In the genomic region with DNA sequence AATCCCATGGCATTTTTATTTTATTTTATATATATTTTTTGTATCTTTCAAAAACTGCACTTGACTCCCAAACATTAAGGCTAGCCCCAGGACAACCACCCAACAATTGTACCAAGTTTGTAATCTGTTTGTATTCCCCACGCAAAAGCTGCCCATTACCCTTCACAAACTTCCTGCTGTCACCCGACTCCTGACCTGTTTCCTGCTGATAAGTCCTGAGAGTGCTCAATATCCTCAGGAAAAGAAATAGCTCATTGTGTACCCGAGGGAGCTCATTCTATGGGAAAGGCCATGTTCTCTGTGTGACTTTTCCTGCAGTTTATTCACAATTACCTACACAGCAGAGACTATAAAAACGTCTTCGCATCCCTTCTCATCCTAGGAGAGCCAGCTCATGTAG, we compare ENCODE assay signal across 13 mouse cellular contexts. TPM values are rescaled to one million over a fixed set of nuclear protein-coding genes. Genes with fewer than 3 reads are reported as not detected.
DNase-seq lines count a peak whose midpoint lies in the region; ATAC-seq lines count a peak whose summit lies in the region.
"Had no signal": no experiment of that assay in that cellular context is flagged by ENCODE, and none has a peak within 500 bp of the region (broad histone marks: within the 10 kb centered on the region; RNA-seq: fewer than 3 reads in every experiment).

No protein-coding gene starts in this region.

- ATAC-seq in neural tube, embryonic 11.5 days (ENCODE audit: insufficient read depth, low FRiP score, low TSS enrichment), result no peak
- ATAC-seq in liver, embryonic 15.5 days (ENCODE audit: insufficient read depth), result peak; percentile 14; the same call in 1 of the 2 replicates
- ATAC-seq in forebrain, embryonic 13.5 days, result no peak
- ATAC-seq in forebrain, embryonic 11.5 days (replicated peaks; ENCODE audit: low FRiP score), result no peak

- no peaks in the 10 kb centered on the region for H3K27me3 ChIP-seq in neural tube, embryonic 11.5 days (ENCODE audit: control insufficient read depth, insufficient read depth, low read length)
- H3K27me3 ChIP-seq in liver, embryonic 15.5 days, result no peaks in the 10 kb centered on the region
- H3K27me3 ChIP-seq in forebrain, embryonic 13.5 days, result no peaks in the 10 kb centered on the region
- no peaks in the 10 kb centered on the region for H3K27me3 ChIP-seq in forebrain, embryonic 11.5 days (ENCODE audit: control insufficient read depth, insufficient read depth, low read length)
- H3K27me3 ChIP-seq: embryonic facial prominence, embryonic 13.5 days had no signal

- DNase-seq in neural tube, embryonic 11.5 days (ENCODE audit: low spot score), result peak; percentile 13
- no peak for DNase-seq in neural tube, embryonic 10.5 days (ENCODE audit: extremely low spot score, low spot score)
- DNase-seq in heart, postnatal 25 days (ENCODE audit: low spot score), result peak; percentile 45
- no peak for DNase-seq in cerebellum, adult 9-11 months
- no peak for DNase-seq in layer of hippocampus, postnatal 10 days (ENCODE audit: low spot score in 2 of 2)
- no peak for DNase-seq in forebrain, embryonic 11.5 days (ENCODE audit: low spot score)
- DNase-seq: gastrocnemius, postnatal 36 days; thymus, adult 18-20 months had no signal

- no peaks in the 10 kb centered on the region for H3K36me3 ChIP-seq in neural tube, embryonic 11.5 days (ENCODE audit: control insufficient read depth, insufficient read depth, low read length)
- H3K36me3 ChIP-seq in liver, embryonic 15.5 days (replicated peaks), result no peaks in the 10 kb centered on the region
- no peaks in the 10 kb centered on the region for H3K36me3 ChIP-seq in forebrain, embryonic 13.5 days (ENCODE audit: poor library complexity, severe bottlenecking)
- no peaks in the 10 kb centered on the region for H3K36me3 ChIP-seq in forebrain, embryonic 11.5 days (ENCODE audit: control insufficient read depth, insufficient read depth, low read length)
- H3K36me3 ChIP-seq: embryonic facial prominence, embryonic 13.5 days had no signal

- H3K9me3 ChIP-seq in neural tube, embryonic 11.5 days (ENCODE audit: control insufficient read depth, low read length), result no peaks in the 10 kb centered on the region
- H3K9me3 ChIP-seq in liver, embryonic 15.5 days (replicated peaks), result no peaks in the 10 kb centered on the region
- no peaks in the 10 kb centered on the region for H3K9me3 ChIP-seq in forebrain, embryonic 13.5 days (replicated peaks)
- H3K9me3 ChIP-seq in forebrain, embryonic 11.5 days (ENCODE audit: control insufficient read depth, low read length), result no peaks in the 10 kb centered on the region
- H3K9me3 ChIP-seq: embryonic facial prominence, embryonic 13.5 days had no signal

- H3K4me3 ChIP-seq in neural tube, embryonic 11.5 days (ENCODE audit: low read depth, low read length), result no peak overlapping the region
- no peak overlapping the region for H3K4me3 ChIP-seq in liver, embryonic 15.5 days (replicated peaks)
- H3K4me3 ChIP-seq in forebrain, embryonic 13.5 days, result no peak overlapping the region
- H3K4me3 ChIP-seq in forebrain, embryonic 11.5 days (ENCODE audit: low read depth, low read length), result no peak overlapping the region
- H3K4me3 ChIP-seq: embryonic facial prominence, embryonic 13.5 days had no signal

- WGBS in neural tube, embryonic 11.5 days, result 40% methylated on average over 5 of the region's 5 CpGs
- 12% methylated on average over 5 of the region's 5 CpGs for WGBS in liver, embryonic 15.5 days (ENCODE audit: insufficient replicate concordance)
- 41% methylated on average over 5 of the region's 5 CpGs for WGBS in forebrain, embryonic 13.5 days
- WGBS in forebrain, embryonic 11.5 days, result 37% methylated on average over 5 of the region's 5 CpGs

- H3K27ac ChIP-seq in neural tube, embryonic 11.5 days (ENCODE audit: low read depth, low read length), result no peak overlapping the region
- H3K27ac ChIP-seq in liver, embryonic 15.5 days (replicated peaks), result no peak overlapping the region
- H3K27ac ChIP-seq in forebrain, embryonic 13.5 days, result no peak overlapping the region
- no peak overlapping the region for H3K27ac ChIP-seq in forebrain, embryonic 11.5 days (ENCODE audit: low read depth, low read length)
- H3K27ac ChIP-seq: embryonic facial prominence, embryonic 13.5 days had no signal

- intact Hi-C loops in heart, postnatal 25 days (cut with DNase I), result loop anchor here (2.0 kb wide), 1 partner anchor 21 kb away; no protein-coding TSS in a partner anchor

- H3K4me1 ChIP-seq in neural tube, embryonic 11.5 days (ENCODE audit: control insufficient read depth, insufficient read depth, low read length), result no peaks in the 10 kb centered on the region
- 0 out of 2 replicates have a peak, but pooled peaks cover 7% of the 10 kb centered on the region for H3K4me1 ChIP-seq in liver, embryonic 15.5 days (replicated peaks)
- 0 out of 2 replicates have a peak, but pooled peaks cover 5% of the 10 kb centered on the region for H3K4me1 ChIP-seq in forebrain, embryonic 13.5 days
- H3K4me1 ChIP-seq in forebrain, embryonic 11.5 days (replicated peaks; ENCODE audit: control insufficient read depth, insufficient read depth, low read length), result no peaks in the 10 kb centered on the region

- H3K9ac ChIP-seq in neural tube, embryonic 11.5 days (ENCODE audit: low read length), result no peak overlapping the region
- no peak overlapping the region for H3K9ac ChIP-seq in liver, embryonic 15.5 days
- no peak overlapping the region for H3K9ac ChIP-seq in forebrain, embryonic 13.5 days
- no peak overlapping the region for H3K9ac ChIP-seq in forebrain, embryonic 11.5 days (ENCODE audit: low read length)
- H3K9ac ChIP-seq: embryonic facial prominence, embryonic 13.5 days had no signal

- no peak overlapping the region for H3K4me2 ChIP-seq in neural tube, embryonic 11.5 days (ENCODE audit: low read depth)
- H3K4me2 ChIP-seq in liver, embryonic 15.5 days, result no peak overlapping the region
- no peak overlapping the region for H3K4me2 ChIP-seq in forebrain, embryonic 13.5 days
- H3K4me2 ChIP-seq in forebrain, embryonic 11.5 days (ENCODE audit: low read depth, low read length, severe bottlenecking), result no peak overlapping the region
- H3K4me2 ChIP-seq: embryonic facial prominence, embryonic 13.5 days had no signal

RNA-seq across cellular contexts. Expression of a gene that starts 17.1 kb away (rescaled TPM):
- polyA plus RNA-seq in neural tube, embryonic 11.5 days (2014; fragmentation: Nextera tagmentation; extraction: Ambion mirVana), result 0.37 and 0.59 TPM in 2 replicates
- total RNA-seq in heart, postnatal 25 days (2021), result under 1 TPM in 1 of 2 experiments, not detected in 1; 0.28 TPM
- polyA plus RNA-seq in liver, embryonic 15.5 days (2015; fragmentation: Nextera tagmentation; extraction: Ambion mirVana), result 0.22 and 0.25 TPM in 2 replicates
- polyA plus RNA-seq in forebrain, embryonic 13.5 days (2015; fragmentation: Nextera tagmentation; extraction: Ambion mirVana), result 0.05 and 0.15 TPM in 2 replicates
- not detected for total RNA-seq in layer of hippocampus, postnatal 10 days (2021)
- polyA plus RNA-seq in forebrain, embryonic 11.5 days (2014; fragmentation: Nextera tagmentation; extraction: Ambion mirVana), result 0.33 and 0.51 TPM in 2 replicates
- total RNA-seq: gastrocnemius, postnatal 36 days; midbrain, postnatal 0 days had no signal

RNA-seq across cellular contexts. Expression of a gene that starts 26.0 kb away (rescaled TPM):
- 1.6 and 1.8 TPM in 2 replicates for polyA plus RNA-seq in neural tube, embryonic 11.5 days (2014; fragmentation: Nextera tagmentation; extraction: Ambion mirVana)
- total RNA-seq in heart, postnatal 25 days (2021), result 10 to 100 TPM; 10.2 to 11.3 TPM
- polyA plus RNA-seq in liver, embryonic 15.5 days (2015; fragmentation: Nextera tagmentation; extraction: Ambion mirVana), result 0.40 and 0.41 TPM in 2 replicates
- polyA plus RNA-seq in forebrain, embryonic 13.5 days (2015; fragmentation: Nextera tagmentation; extraction: Ambion mirVana), result 0.89 and 1.1 TPM in 2 replicates
- 1 to 10 TPM; 3.1 to 3.3 TPM for total RNA-seq in layer of hippocampus, postnatal 10 days (2021)
- polyA plus RNA-seq in forebrain, embryonic 11.5 days (2014; fragmentation: Nextera tagmentation; extraction: Ambion mirVana), result 0.65 and 0.75 TPM in 2 replicates

RNA-seq across cellular contexts. Expression of a gene that starts 28.7 kb away (rescaled TPM):
- 11.8 and 13.4 TPM in 2 replicates for polyA plus RNA-seq in neural tube, embryonic 11.5 days (2014; fragmentation: Nextera tagmentation; extraction: Ambion mirVana)
- total RNA-seq in heart, postnatal 25 days (2021), result 1 to 10 TPM in 1 of 2 experiments, under 1 TPM in 1; 0.81 to 2.2 TPM
- 23.6 and 27.2 TPM in 2 replicates for polyA plus RNA-seq in liver, embryonic 15.5 days (2015; fragmentation: Nextera tagmentation; extraction: Ambion mirVana)
- polyA plus RNA-seq in forebrain, embryonic 13.5 days (2015; fragmentation: Nextera tagmentation; extraction: Ambion mirVana), result 3.6 and 4.8 TPM in 2 replicates
- total RNA-seq in layer of hippocampus, postnatal 10 days (2021), result under 1 TPM; 0.32 to 0.62 TPM
- 7.5 and 12.3 TPM in 2 replicates for polyA plus RNA-seq in forebrain, embryonic 11.5 days (2014; fragmentation: Nextera tagmentation; extraction: Ambion mirVana)
- total RNA-seq: gastrocnemius, postnatal 36 days; midbrain, postnatal 0 days had no signal

RNA-seq across cellular contexts. Expression of a gene that starts 40.1 kb away (rescaled TPM):
- polyA plus RNA-seq in neural tube, embryonic 11.5 days (2014; fragmentation: Nextera tagmentation; extraction: Ambion mirVana), result 0.37 TPM in 1 of 2 replicates, not detected in the other
- total RNA-seq in heart, postnatal 25 days (2021), result under 1 TPM; 0.22 to 0.31 TPM
- 0.06 and 0.08 TPM in 2 replicates for polyA plus RNA-seq in liver, embryonic 15.5 days (2015; fragmentation: Nextera tagmentation; extraction: Ambion mirVana)
- 0.12 TPM in 1 of 2 replicates, not detected in the other for polyA plus RNA-seq in forebrain, embryonic 13.5 days (2015; fragmentation: Nextera tagmentation; extraction: Ambion mirVana)
- total RNA-seq in layer of hippocampus, postnatal 10 days (2021), result not detected
- not detected in 2 replicates for polyA plus RNA-seq in forebrain, embryonic 11.5 days (2014; fragmentation: Nextera tagmentation; extraction: Ambion mirVana)
- total RNA-seq: gastrocnemius, postnatal 36 days; left cerebral cortex, adult 8-10 months; midbrain, postnatal 0 days had no signal
- polyA plus RNA-seq: embryonic facial prominence, embryonic 13.5 days had no signal

Comparison
In these comparisons a context has a peak if more than half of its experiments do, and no peak if none do; other contexts are left out.
1. DNase-seq: peak in neural tube, embryonic 11.5 days (single experiment) and heart, postnatal 25 days (single experiment); none in neural tube, embryonic 10.5 days (single experiment), cerebellum, adult 9-11 months (single experiment), layer of hippocampus, postnatal 10 days (0 of 2) and forebrain, embryonic 11.5 days (single experiment).